Mouse (Mus musculus): ENCODE results near the gene Zfp458.
"Not testable (repeated sequence)": the region's sequence is repeated elsewhere in the genome, so short reads cannot be mapped to it uniquely, and the experiment has no call there.

Zfp458 gene

DNA sequence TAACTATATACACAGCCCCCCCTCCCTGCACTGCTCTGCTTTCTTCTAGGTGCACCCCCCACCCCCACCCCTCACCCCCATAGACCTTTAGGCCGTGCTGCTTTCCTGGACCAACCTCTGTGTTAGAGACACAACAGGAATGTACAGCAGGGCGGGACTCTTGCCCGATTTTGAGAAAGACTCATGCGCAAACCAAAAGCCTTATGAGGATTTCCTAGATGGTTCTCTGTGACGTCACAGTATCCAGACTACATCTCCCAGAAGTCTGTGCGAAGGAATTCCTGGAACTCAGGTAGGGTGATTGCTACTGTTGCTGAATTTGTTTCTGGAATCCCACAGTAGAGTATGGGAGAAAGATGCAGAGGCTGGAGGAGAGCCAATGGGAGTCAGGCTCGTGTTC lies at the start of gene Zfp458:
Zfp458 (minus strand) TSS at position 153 of the 400 bp plus-strand sequence.
- peak in 1 of 2 experiments; percentile 17 for DNase-seq

DNA sequence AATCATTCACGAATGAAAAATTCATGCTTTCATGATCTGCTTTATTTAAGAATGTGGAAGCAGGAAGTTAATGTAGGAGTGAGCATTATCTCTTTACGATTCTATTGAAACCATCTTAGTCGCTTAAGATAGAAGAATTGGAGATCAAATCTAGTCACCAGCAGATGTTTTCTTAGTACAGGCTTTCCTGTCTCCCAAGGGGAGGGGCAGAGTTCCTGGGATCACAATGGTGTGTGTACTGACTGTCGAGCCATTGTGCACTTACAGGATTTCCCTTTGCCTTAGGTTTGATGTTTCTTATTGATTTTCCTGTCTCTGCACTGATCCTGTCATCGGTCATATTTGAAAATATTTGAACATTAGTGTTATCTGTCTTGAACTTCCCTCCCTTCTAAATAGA lies 28.5 kb upstream of the Zfp458 start:
- no peak for DNase-seq

DNA sequence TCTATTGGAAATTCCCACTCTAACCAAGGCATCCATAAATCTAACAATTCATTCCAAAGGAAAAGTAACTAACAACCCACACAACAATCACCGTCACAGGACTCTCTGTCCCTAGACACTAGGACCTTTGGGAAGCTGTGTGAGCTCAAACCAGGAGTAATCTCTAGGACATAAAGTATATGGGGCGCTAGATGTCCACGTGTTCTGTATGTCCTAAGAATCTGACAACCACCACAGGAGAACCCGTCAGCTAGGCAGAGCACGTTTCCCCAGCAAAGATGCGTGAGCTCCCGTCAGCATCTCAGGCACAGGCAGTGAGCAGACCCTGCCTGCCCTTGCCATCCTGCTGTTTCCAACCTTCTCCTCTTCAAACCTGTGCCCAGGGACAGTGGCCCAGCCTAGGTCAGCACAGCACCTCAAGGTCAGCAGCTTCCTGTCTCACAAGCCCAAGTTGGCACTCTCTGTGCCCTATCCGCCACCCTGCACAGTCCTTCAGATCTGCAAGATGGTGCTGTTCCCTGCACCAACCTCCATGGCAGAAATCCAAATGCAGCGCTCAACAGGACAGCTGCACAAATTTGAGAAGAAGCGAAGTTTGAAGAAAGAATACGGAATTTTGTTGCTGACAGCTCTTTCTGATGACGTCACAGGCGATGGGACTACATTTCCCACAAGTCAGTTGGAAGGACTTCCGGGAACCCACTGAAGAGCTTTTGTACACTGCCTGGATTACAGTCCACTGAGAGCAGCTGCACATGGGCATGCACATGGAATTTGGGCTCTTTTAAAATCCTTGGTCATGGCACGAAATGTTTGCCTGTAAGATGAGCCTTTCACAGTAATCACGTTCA lies 27.8 kb upstream of the Zfp458 start, which contains the start of gene Zfp457:
Zfp457 (minus strand) TSS at position 664 of the 851 bp plus-strand sequence.
- peak; percentile 73 to 89 for DNase-seq

DNA sequence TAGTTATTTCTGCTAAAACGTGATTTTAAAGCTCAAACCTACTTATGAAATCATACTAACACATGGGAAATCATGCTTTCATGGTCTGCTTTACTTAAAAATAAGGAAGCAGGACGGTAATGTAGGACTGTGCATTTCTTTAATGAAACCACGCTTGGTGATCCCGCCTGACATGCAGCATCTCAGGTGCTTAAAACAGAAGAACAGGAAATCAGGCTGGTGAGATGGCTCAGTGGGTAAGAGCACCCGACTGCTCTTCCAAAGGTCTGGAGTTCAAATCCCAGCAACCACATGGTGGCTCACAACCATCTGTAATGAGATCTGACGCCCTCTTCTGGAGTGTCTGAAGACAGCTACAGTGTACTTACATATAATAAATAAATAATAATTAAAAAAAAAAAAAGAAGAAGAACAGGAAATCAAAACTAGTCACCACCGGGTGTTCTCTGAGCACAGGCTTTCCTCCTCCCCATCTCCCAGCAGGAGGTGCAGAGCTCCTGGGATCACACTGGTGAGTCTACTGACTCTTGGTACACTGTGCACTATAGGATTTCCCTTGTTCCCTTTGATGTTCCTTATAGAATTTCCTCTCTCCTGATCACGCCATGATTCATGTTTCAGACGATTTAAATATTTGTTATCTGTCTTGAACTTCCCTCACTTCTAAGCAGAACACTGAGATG lies 8.7 kb downstream of the Zfp458 start:
- not testable (repeated sequence) for DNase-seq

DNA sequence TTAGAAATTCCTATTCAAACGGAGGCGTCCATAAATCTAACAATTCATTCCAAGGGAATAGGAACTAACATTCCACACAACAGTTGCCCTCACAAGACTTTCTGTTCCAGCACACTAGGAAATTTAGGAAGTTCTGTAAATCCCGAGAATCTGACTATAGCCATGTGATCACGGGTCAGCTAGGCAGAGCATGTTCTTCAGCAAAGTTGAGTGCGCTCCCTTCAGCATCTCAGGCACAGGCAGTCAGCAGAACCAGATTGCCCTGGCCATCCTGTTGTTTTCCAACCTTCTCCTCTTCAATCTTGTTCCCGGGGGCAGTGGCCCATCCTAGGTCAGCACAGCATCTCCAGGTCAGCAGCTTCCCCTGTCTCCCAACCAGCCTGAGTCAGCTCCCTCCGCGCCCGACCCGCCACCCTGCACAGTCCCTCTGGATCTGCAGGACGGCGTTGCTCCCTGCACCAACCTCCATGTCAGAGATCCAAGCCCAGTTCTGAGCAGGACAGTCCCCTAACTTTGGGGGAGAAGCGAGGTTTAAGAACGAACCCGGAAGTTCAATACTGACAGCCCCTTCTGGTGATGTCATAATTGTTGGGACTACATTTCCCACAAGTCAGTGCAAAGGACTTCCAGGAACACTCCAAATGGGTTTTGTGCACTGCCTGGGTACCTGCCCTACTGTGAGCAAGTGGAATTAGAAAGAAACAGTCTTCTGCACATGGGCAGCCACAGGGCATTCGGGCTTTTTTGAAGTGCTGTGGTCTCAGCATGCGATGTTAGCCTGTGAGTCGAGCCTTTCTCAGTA lies 9.5 kb downstream of the Zfp458 start:
- DNase-seq, result peak; percentile 50 to 78

DNA sequence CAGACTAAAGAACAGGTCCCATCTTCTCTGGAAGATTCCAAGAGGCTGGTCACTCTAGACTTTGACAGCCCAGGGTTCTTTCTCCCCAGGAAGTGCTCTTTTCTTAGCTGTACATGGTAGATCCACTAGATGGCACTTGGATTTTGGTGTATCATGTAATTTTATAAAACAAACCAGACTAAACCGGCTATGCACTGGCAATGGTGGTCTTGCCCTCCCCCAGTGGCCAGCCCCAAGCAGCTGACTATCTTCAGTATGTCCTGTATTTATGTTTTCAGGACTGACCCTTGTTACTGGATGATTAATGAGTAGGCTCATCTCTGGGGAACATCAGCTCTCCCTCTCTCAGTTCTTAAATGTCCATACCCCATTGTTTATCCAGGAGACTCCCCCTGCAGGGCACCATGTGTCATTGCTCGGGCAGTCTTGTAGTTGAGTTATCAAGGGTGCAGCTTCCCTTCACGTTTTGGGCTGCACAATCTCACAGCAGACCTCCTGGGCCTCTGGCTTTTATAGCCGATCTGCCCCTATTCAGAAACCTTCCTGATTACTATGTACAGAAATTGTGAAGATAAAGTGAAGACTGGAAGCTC lies 64.2 kb downstream of the Zfp458 start:
- DNase-seq, result no peak
